Mouse (Mus musculus): ENCODE data around the gene Hps1.

DNA sequence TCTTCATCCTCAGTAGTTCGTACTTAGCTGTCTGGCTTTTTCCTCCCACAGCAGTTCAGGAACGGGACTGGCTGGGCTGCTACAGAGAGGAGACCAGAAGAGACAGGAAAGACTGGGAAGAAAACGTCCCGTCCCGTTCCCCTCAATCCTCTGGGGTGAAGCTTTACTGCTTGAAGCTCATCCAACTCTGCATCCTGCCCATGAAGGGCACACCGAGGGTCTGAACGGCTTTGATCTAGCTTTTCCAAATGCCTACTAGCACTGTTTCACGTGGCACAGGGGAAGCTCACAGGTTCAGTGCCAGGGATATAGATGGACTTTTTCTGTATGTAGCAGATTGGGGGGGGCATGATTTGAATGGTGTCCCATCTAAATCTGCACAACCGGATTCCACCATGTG lies 16.0 kb upstream of the Hps1 start:
- TF ChIP-seq CTCF (IDR thresholded peaks at IDR 0.05; ENCODE audit: low read depth, low read length) (no peak), EP300 (IDR thresholded peaks at IDR 0.05; ENCODE audit: insufficient read depth, low read depth, low read length) (no peak), POLR2A (IDR thresholded peaks at IDR 0.05; ENCODE audit: insufficient read depth, low read length) (no peak)
